Mouse (Mus musculus) adrenal gland, postnatal 14 days (tissue): ENCODE results near the gene 4930412O13Rik. TPM values are rescaled to one million over a fixed set of nuclear protein-coding genes. Genes with fewer than 3 reads are reported as not detected.

Experiments
- DNase-seq: peaks from one replicate; pipeline ENCODE4 v3.0.0; 2021; ENCODE audit warnings: mixed read lengths
- long read RNA-seq, 2 experiments: library from polyadenylated mRNA; stranded (forward); transcript quantifications; one replicate each; pipeline ENCODE4 v2.0.0; 2021
- total RNA-seq: library from RNA; stranded (reverse); gene quantifications from 2 replicates; pipeline ENCODE4 v1.2.3, GENCODE M21; 2021

Gene 4930412O13Rik
- total RNA-seq = 1.3 and 1.4 TPM in 2 replicates
- long read RNA-seq, experiment 1 = 0 reads
- long read RNA-seq, experiment 2, partial matches to known transcripts = 0 of 1 reads
- long read RNA-seq, experiment 2, other reads (novel, unspliced or antisense) = 1 of 1 reads

GRCm38 (mm10) chr2:9881051-9881591 is at the start of gene 4930412O13Rik:
Gene 4930412O13Rik, plus strand, starts transcription at chr2:9881252.
- peak; percentile 20 for DNase-seq

DNA sequence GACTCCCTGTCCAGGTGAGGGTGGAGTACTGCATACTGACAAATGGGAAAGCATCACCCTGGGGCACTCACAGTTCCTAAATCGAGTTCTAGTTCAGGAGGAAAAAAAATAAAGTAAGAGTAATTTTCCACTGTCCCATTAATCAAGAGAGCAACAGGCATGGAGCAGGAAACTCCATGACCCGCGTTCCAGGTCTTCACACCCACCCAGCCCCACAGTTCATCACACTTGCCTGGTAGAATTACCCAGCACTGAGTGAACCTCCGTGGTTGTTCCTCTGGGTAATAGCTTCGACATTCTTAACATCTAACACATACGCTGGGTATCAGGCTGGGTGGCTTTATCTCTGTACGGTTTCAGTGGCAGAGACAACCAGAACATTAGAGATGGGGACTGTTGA is 47.3 kb upstream of the 4930412O13Rik start:
- no peak for DNase-seq

- DNase-seq = no peak
These were observed 45.9 kb upstream of the 4930412O13Rik start for GRCm38 (mm10) chr2:9835195-9835594.

DNA sequence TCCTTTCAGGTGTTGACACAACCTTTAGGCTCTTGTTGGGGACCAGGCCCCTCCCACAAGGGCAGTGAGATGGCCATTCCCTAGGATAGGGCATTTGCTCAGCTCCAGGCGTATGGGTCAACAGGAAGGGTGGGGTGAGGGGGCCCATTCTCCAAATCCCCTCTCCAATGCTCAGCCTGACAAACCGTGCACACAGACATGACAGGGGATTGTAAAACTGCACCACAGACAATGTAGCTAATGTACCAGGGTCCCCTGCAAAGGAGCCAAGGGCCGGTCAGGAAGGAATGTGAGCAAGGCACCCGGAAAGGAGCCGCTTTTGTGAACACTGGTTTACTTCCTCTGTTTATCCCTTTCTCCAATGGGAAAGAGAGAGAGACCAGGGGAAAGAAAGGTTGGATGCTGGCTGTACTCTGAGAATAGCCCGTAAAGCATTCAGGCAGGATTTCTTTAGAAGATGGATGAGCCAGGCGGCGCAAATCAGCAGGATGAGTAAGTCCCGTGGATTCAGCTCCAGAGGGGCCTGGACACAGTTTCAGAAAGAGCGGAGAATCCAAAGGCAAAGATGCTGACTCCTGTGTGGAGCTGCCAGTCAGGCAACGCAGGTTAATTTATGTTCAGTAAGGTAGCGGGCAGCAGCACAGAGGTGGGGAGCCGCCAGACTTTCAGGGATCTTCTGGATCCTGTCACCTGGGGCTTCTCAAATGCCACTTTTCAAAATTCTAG is 28.0 kb upstream of the 4930412O13Rik start:
- no peak for DNase-seq

DNA sequence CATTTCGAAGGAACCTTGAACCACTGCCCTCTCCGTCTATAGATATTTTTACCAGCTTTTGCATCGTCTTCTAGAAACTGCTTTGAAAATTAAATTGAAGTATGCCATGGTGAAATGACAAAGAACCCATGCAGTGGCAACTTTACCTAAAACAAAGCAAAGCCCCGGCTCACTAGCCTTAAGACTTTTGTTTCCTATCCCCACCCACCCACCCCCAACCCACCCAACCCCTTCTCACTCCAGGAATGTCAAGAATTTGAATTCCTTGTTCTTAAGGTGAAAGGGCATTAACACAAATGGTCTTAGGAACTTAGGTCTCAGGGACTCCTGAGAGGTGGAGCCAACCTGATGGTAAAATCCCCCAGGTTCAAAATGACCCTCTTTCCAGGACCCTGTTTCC is 25.2 kb upstream of the 4930412O13Rik start:
- DNase-seq = no peak

DNA sequence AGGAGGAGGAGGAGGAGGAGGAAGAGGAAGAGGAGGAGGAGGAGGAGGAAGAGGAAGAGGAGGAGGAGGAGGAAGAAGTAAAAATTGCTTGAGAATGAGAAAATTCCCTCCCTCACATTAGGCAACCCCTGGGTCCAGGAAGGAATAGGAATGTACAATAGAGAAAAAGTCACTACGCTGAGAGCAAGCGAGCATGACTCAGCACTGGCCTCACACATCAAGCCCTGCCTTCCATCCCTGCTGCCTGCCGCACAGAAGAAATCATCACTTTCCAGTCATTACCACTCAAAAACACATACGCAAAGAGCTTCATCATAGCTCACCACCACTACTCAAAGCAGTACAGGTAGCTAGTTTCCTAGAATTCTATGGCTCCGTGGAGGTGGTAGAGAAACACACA is 20.4 kb upstream of the 4930412O13Rik start:
- DNase-seq = no peak

GRCm38 (mm10) chr2:9867092-9867825 is 13.8 kb upstream of the 4930412O13Rik start:
- DNase-seq = no peak

GRCm38 (mm10) chr2:9871141-9871716 is 9.8 kb upstream of the 4930412O13Rik start:
- DNase-seq = no peak

DNA sequence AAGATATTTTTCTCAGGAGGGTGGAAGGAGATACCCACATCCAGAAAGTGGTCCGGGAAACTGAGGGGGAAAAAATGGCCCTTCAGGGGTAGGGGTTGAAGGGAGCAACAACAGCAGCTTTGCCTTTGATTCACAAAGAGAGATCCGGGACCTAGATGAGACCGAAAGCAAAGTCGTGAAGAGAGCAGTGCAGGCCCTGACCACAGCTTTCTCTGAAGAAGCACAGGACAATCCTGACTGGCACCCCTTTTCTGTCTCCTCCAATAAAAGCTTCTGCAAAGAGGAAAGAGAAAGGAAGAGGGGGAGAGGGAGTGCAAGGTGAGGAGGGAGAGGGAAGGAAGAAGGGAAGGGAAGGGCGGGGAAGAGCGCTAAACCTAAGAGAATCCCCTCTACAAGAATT is 9.3 kb upstream of the 4930412O13Rik start:
- DNase-seq = no peak

DNA sequence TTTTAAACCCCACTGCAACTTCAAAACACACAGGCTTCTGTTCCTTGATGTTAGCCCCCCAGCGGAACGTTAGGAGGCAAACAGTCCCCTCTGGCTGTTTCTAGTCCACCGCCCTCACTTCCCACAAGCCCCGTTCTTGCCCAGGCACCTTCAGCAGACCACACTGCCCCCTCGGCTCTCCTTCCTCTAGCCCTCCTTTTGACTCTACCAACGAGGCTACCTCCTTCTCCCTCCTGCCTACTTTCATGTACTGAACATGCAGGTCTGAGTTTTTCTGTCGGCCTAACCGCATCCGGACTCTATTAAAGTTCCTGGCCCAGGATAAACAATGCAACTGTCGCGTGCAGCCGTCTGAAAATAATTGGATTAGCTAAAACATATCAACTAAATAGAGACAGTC is 8.4 kb upstream of the 4930412O13Rik start:
- peak; percentile 6 for DNase-seq

DNA sequence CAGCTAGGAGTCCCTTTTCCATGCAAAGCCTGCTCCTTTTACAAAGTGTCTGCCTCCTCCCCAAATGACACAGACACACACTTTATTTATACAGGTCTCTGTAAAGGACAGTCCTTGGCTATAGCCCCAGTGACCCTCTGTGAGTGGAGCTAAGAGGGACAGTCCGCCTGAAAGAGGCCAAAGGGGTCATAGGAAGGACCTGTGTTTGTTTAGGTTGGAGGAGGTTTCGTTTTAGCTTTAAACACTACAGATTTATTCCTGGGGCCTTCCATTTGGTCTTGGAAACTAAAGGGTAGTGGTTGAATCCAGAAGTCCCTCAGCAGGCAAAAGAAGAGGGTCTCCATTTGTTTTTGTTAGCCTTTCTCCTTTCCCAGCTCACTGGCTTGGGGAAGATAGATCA is 7.3 kb upstream of the 4930412O13Rik start:
- DNase-seq = no peak

GRCm38 (mm10) chr2:9874467-9875219 is 6.4 kb upstream of the 4930412O13Rik start:
- DNase-seq = no peak

DNA sequence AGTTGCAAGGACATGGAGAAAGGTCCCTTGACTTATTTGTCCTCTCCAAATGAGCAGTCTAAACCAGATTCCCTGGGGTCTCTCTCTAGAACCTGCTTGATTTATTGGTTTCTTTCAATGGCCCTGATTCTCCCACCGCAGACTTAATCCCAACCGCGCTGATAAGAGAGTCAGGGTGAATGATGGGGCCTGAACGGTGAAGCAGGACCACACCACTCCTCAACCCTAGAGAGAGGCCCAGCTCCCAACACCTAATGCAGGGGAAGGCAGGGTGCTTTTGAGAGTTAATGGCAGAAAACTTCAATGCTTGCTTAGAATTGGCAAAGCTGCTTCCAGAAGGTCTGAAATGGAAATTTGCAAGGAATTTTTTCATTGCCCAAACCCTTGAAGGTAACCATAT is 5.8 kb upstream of the 4930412O13Rik start:
- no peak for DNase-seq

- no peak for DNase-seq
These were observed 5.2 kb upstream of the 4930412O13Rik start for GRCm38 (mm10) chr2:9875676-9876357.

DNA sequence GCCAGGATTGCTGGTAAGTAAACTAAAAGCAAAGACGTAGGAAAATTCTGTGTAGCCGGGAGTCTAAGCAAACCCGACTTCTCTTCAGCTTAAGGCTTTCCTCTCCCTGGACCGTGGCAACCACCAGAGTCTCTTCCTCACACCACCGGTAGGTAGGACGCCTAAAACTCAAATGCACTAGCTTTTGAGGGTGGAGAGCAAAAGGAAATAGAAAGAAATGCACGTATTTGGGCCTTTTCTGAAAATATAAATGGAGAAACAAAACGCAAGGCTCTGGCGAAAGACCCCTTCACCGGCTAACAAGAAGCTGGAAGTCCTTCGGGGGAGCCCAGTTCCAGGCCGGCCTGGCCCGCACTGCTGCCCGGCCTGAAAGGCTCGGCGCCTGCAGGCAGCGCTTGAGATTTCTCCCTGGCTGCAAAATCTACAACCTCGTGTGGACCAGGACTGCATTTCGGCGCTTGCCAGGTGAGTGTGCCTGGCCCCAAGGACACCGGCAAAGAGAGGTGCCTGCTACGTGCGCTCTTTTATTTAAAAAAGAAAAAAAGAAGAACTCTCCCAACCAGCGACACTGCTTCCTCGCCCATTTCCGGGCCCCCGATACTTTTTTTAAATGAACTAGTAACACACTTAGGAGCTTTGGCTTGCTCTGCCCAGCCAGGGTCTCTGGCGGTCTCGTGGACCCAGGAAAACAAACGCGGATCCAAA is 4.3 kb upstream of the 4930412O13Rik start:
- DNase-seq = no peak

DNA sequence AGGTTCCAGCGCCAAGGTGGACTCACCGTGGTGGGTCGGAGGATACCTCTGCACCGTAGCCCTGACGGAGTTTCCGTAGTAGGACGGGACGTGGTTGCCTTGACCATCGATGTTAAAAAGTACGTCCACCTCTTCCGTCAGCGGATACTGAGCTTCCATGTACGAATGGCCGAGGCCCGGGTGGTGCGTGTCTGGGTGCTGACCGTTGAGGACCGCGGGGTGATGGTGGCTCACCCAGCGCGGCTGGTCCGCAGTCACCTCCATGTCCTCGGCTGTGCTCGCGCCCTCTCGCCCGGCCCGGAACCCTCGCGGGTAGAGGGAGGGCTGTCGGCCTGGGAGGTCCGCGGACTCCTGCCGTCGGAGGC is 3.7 kb upstream of the 4930412O13Rik start:
- peak; percentile 19 for DNase-seq

- DNase-seq = no peak
These were observed 3.0 kb upstream of the 4930412O13Rik start for GRCm38 (mm10) chr2:9877966-9878563.

DNA sequence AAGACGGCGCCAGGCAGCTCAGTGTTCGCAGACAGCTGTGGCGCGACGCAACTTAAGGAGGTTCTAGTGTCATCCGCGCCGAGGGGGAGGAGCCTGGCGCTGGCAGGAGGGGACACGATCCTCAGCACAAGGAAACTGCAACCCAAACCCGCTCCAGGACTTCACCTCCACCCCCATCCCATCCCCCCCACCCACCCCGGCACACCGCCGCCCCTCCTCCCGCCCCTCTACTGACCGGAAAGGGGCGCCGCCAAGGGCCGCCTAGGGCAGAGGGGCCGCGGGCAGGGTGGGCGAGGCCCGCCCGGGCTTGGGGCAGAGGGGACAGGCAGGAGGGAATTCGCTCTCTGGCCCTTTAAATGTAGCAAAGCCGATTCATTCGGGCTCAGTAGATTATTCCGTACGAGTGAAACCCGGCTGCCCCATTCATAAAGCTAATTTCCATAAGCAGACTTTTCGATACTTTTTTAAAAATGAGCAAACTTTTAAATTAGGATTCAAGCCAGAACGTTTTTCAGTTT is 2.4 kb upstream of the 4930412O13Rik start:
- DNase-seq = peak; percentile 45

DNA sequence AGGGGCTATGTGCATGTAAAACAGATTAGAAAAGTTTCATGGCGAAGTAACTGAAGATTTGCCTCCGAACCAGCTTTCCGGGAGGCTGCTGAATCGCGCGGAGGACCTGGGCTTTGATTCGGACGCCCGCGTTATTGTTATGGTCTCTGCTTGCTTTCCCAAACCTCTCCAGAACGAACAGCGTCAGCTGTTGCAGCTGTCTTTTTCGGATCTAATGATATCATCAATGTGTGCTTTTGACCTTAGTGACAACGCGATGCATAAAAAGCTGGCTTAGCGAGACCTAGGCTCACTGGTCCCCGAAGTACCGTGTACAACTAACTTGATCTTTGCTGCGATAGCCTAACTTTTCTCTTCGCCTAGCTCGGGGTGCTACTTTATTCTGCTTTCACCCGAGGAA is 2.0 kb upstream of the 4930412O13Rik start:
- no peak for DNase-seq

GRCm38 (mm10) chr2:9879493-9879892 is 1.6 kb upstream of the 4930412O13Rik start:
- DNase-seq = peak; percentile 96
